Mouse (Mus musculus): ENCODE results near the gene Klhl33. TPM values are rescaled to one million over a fixed set of nuclear protein-coding genes. Genes with fewer than 3 reads are reported as not detected.
"Not testable (repeated sequence)": the region's sequence is repeated elsewhere in the genome, so short reads cannot be mapped to it uniquely, and the experiment has no call there.

The Klhl33 gene
- polyA plus RNA-seq, 1 experiment from 2014 or later = 0.27 TPM

GRCm38 (mm10) chr14:50866966-50867365 is 30.3 kb downstream of the Klhl33 start:
- WGBS = 93% methylated on average over 3 of the region's 3 CpGs

GRCm38 (mm10) chr14:50865005-50865404 is 32.3 kb downstream of the Klhl33 start:
- ATAC-seq (ENCODE audit: low FRiP score, low TSS enrichment); H3K27ac ChIP-seq (ENCODE audit: low read length); H3K9me3 ChIP-seq (ENCODE audit: low read length); H3K4me2 ChIP-seq (replicated peaks; ENCODE audit: low read depth, low read length); H3K4me1 ChIP-seq (ENCODE audit: insufficient read depth, low read length); H3K27me3 ChIP-seq (ENCODE audit: insufficient read depth, low read length); H3K9ac ChIP-seq (replicated peaks; ENCODE audit: low read length); H3K4me3 ChIP-seq (ENCODE audit: low read length): not testable (repeated sequence)
- H3K36me3 ChIP-seq (ENCODE audit: insufficient read depth, low read length) = peaks cover 15% of the 10 kb centered on the region

More at GRCm38 (mm10) chr14:50866966-50867365, 30.3 kb downstream of the Klhl33 start:
- Histone ChIP-seq H3K4me1 (ENCODE audit: insufficient read depth, low read length) (peaks cover 6% of the 10 kb centered on the region; the same call in 1 of the 2 replicates), H3K4me2 (replicated peaks; ENCODE audit: low read depth, low read length) (no peak overlapping the region), H3K4me3 (ENCODE audit: low read length) (no peak overlapping the region), H3K27me3 (ENCODE audit: insufficient read depth, low read length) (no peaks in the 10 kb centered on the region), H3K9me3 (ENCODE audit: low read length) (no peaks in the 10 kb centered on the region), H3K27ac (ENCODE audit: low read length) (no peak overlapping the region), H3K36me3 (ENCODE audit: insufficient read depth, low read length) (peaks cover 10% of the 10 kb centered on the region; the same call in 1 of the 2 replicates), H3K9ac (replicated peaks; ENCODE audit: low read length) (no peak overlapping the region)
- ATAC-seq (ENCODE audit: low FRiP score, low TSS enrichment) = no peak

DNA sequence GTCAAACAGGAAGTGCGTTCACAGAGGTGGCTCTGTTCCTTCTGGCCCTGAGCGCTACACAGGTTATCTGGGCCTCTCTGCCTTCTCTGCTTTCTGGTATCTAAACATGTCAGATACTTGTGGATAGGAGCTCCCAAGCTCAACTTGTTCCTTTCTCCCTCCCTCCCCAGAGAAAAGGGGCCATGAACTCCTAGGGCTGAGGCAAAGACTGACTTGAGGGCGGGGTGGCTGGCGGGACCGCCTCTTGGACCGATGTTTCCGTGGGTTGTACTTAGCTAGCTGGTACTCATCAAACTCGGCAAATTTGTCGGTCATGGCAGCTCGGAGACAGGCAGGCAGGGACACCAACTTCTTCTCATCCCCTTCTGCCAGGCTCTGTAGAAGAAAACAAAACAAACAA is 34.7 kb downstream of the Klhl33 start:
- H3K9ac ChIP-seq (replicated peaks; ENCODE audit: low read length) = no peak overlapping the region
- H3K4me3 ChIP-seq (ENCODE audit: low read length) = no peak overlapping the region

DNA sequence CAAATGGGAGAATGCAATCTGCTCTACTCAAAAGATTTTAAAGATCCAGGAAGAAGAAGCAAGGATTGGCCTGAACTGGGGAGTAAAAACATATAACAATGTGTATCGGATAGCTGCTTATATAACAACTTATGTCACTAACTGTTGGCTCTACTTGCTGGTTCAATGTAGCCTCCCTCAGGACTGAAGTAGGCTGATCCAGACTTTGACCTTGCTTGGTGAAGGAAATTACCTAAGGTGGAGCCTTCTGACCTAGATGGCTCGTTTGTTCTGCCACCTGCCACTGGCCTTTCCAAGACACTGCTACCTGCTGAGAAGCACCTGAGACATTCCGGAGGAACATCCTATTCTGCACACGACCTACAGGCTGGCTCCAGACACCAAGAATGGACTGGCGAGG is 41.5 kb downstream of the Klhl33 start:
- no peak overlapping the region for H3K27ac ChIP-seq (ENCODE audit: low read length)
- no peak overlapping the region for H3K4me2 ChIP-seq (replicated peaks; ENCODE audit: low read depth, low read length)
- H3K4me3 ChIP-seq (ENCODE audit: low read length) = no peak overlapping the region
- H3K9ac ChIP-seq (replicated peaks; ENCODE audit: low read length) = no peak overlapping the region
- no peaks in the 10 kb centered on the region for H3K9me3 ChIP-seq (ENCODE audit: low read length)
- H3K36me3 ChIP-seq (ENCODE audit: insufficient read depth, low read length) = peaks cover 21% of the 10 kb centered on the region; the same call in 1 of the 2 replicates
- no peaks in the 10 kb centered on the region for H3K27me3 ChIP-seq (ENCODE audit: insufficient read depth, low read length)
- ATAC-seq (ENCODE audit: low FRiP score, low TSS enrichment) = no peak
- 81% methylated on average over 5 of the region's 5 CpGs for WGBS
- no peaks in the 10 kb centered on the region for H3K4me1 ChIP-seq (ENCODE audit: insufficient read depth, low read length)

More for the DNA sequence above, 34.7 kb downstream of the Klhl33 start:
- H3K36me3 ChIP-seq (ENCODE audit: insufficient read depth, low read length) = peaks cover 19% of the 10 kb centered on the region
- H3K27me3 ChIP-seq (ENCODE audit: insufficient read depth, low read length) = no peaks in the 10 kb centered on the region
- H3K4me1 ChIP-seq (ENCODE audit: insufficient read depth, low read length) = no peaks in the 10 kb centered on the region
- no peaks in the 10 kb centered on the region for H3K9me3 ChIP-seq (ENCODE audit: low read length)
- 89% methylated on average over 10 of the region's 10 CpGs for WGBS
- H3K27ac ChIP-seq (ENCODE audit: low read length) = no peak overlapping the region
- H3K4me2 ChIP-seq (replicated peaks; ENCODE audit: low read depth, low read length) = no peak overlapping the region
- ATAC-seq (ENCODE audit: low FRiP score, low TSS enrichment) = no peak

Other genes starting within 250 kb of the Klhl33 start
- gene Olfr747, start 204.3 kb downstream of the Klhl33 start, polyA plus RNA-seq (2015; fragmentation: Nextera tagmentation; extraction: Ambion mirVana) = not detected in 2 replicates
- not detected in 2 replicates for gene Olfr748, start 190.1 kb downstream of the Klhl33 start, polyA plus RNA-seq (2015; fragmentation: Nextera tagmentation; extraction: Ambion mirVana)
- not detected in 2 replicates for gene Olfr749, start 152.4 kb downstream of the Klhl33 start, polyA plus RNA-seq (2015; fragmentation: Nextera tagmentation; extraction: Ambion mirVana)
- gene Ttc5, start 112.0 kb downstream of the Klhl33 start, polyA plus RNA-seq (2015; fragmentation: Nextera tagmentation; extraction: Ambion mirVana) = 80.8 and 83.9 TPM in 2 replicates
- not detected in 2 replicates for gene Ccnb1ip1, start 89.8 kb downstream of the Klhl33 start, polyA plus RNA-seq (2015; fragmentation: Nextera tagmentation; extraction: Ambion mirVana)
- 61.8 and 70.2 TPM in 2 replicates for gene Parp2, start 89.7 kb downstream of the Klhl33 start, polyA plus RNA-seq (2015; fragmentation: Nextera tagmentation; extraction: Ambion mirVana)
- gene Tep1, start 26.9 kb downstream of the Klhl33 start, polyA plus RNA-seq (2015; fragmentation: Nextera tagmentation; extraction: Ambion mirVana) = 9.6 and 10.2 TPM in 2 replicates
- gene Osgep, start 27.4 kb upstream of the Klhl33 start, polyA plus RNA-seq (2015; fragmentation: Nextera tagmentation; extraction: Ambion mirVana) = 176 and 196 TPM in 2 replicates
- gene Apex1, start 27.5 kb upstream of the Klhl33 start, polyA plus RNA-seq (2015; fragmentation: Nextera tagmentation; extraction: Ambion mirVana) = 276 and 285 TPM in 2 replicates
- 57.7 and 60.8 TPM in 2 replicates for gene Pip4p1, start 33.3 kb upstream of the Klhl33 start, polyA plus RNA-seq (2015; fragmentation: Nextera tagmentation; extraction: Ambion mirVana)
- 78.2 and 79.3 TPM in 2 replicates for gene Pnp, start 33.6 kb upstream of the Klhl33 start, polyA plus RNA-seq (2015; fragmentation: Nextera tagmentation; extraction: Ambion mirVana)
- gene Gm49342, start 47.0 kb upstream of the Klhl33 start, polyA plus RNA-seq (2015; fragmentation: Nextera tagmentation; extraction: Ambion mirVana) = not detected in 2 replicates
- 0.66 TPM in 1 of 2 replicates, not detected in the other for gene Pnp2, start 58.5 kb upstream of the Klhl33 start, polyA plus RNA-seq (2015; fragmentation: Nextera tagmentation; extraction: Ambion mirVana)
- not detected in 2 replicates for gene Rnase10, start 110.2 kb upstream of the Klhl33 start, polyA plus RNA-seq (2015; fragmentation: Nextera tagmentation; extraction: Ambion mirVana)
- gene Rnase9, start 144.4 kb upstream of the Klhl33 start, polyA plus RNA-seq (2015; fragmentation: Nextera tagmentation; extraction: Ambion mirVana) = 0.14 and 0.30 TPM in 2 replicates
- gene Rnase11, start 152.7 kb upstream of the Klhl33 start, polyA plus RNA-seq (2015; fragmentation: Nextera tagmentation; extraction: Ambion mirVana) = 0.44 TPM in 1 of 2 replicates, not detected in the other
- 9.0 and 10.2 TPM in 2 replicates for gene Rnase12, start 160.2 kb upstream of the Klhl33 start, polyA plus RNA-seq (2015; fragmentation: Nextera tagmentation; extraction: Ambion mirVana)
- gene Olfr750, start 176.9 kb upstream of the Klhl33 start, polyA plus RNA-seq (2015; fragmentation: Nextera tagmentation; extraction: Ambion mirVana) = not detected in 2 replicates
- 45.5 and 47.7 TPM in 2 replicates for gene Rnase4, start 193.6 kb upstream of the Klhl33 start, polyA plus RNA-seq (2015; fragmentation: Nextera tagmentation; extraction: Ambion mirVana)
- gene Ang, start 193.6 kb upstream of the Klhl33 start, polyA plus RNA-seq (2015; fragmentation: Nextera tagmentation; extraction: Ambion mirVana) = 8.6 and 8.9 TPM in 2 replicates
- 1.5 and 2.2 TPM in 2 replicates for gene Eddm3b, start 216.9 kb upstream of the Klhl33 start, polyA plus RNA-seq (2015; fragmentation: Nextera tagmentation; extraction: Ambion mirVana)
- gene Rnase6, start 226.4 kb upstream of the Klhl33 start, polyA plus RNA-seq (2015; fragmentation: Nextera tagmentation; extraction: Ambion mirVana) = 0.64 and 0.89 TPM in 2 replicates
- gene Rnase1, start 249.3 kb upstream of the Klhl33 start, polyA plus RNA-seq (2015; fragmentation: Nextera tagmentation; extraction: Ambion mirVana) = 0.26 and 0.66 TPM in 2 replicates